Comparison of ENCODE assay signal across 8 mouse cellular contexts in the genomic region with DNA sequence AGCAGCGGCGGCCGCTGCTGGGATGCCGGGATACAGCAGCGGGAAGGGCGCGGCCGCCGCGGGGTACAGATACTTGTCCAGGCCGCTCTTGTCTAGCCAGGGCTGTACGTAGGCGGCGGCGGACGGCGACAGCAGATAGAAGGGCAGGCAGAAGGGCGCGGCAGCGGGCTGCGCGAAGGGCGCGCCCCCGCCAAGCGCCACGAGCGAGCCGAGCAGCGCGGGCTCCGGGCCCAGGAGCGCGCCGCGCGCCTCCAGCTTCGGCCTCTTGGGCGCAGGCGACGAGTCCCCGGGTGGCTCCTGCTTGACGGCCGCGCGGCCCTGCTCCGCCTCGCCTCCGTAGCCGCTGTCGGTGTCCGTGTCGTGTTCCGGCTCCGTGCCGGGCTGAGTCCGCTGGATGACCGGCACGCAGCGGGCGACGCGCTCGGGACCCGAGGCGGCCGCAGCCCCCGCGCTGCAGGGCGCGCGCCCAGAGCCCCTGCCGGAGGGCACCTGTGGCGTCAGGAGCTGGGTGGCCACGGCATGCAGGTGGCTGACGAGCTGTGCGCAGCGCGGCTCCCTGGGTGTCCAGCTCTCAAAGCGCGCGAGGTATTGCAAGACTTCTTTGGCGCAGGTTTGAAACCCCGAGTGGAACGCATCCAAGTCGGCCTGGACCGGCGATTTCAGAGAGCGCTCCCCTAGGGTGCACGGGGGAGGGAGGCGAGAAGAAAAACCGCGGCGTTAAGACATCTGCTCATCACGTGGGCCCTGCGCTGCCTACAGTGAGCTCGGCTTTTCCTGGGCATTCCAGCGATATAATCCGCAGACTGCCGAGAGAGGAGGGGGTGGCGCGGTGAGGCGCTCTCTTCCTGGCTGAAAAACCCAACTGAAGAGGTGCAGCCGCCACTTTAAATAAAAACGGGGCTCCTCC. TPM values are rescaled to one million over a fixed set of nuclear protein-coding genes. Genes with fewer than 3 reads are reported as not detected.
DNase-seq lines count a peak whose midpoint lies in the region; ATAC-seq and TF ChIP-seq lines count a peak whose summit lies in the region.

No protein-coding gene starts in this region.

- H3K4me1 ChIP-seq in brown adipose tissue, adult 24 weeks (ENCODE audit: control insufficient read depth, insufficient read depth, insufficient read length, low read length): no peaks in the 10 kb centered on the region
- peaks cover 46% of the 10 kb centered on the region for H3K4me1 ChIP-seq in forebrain, embryonic 12.5 days
- peaks cover 16% of the 10 kb centered on the region for H3K4me1 ChIP-seq in heart, embryonic 16.5 days (ENCODE audit: control insufficient read depth, insufficient read depth, low read length)
- no peaks in the 10 kb centered on the region for H3K4me1 ChIP-seq in liver, embryonic 14.5 days (replicated peaks; ENCODE audit: control insufficient read depth in 2 of 2, insufficient read depth in 2 of 2, low read length in 1 of 2)
- peaks cover 40% of the 10 kb centered on the region for H3K4me1 ChIP-seq in neural tube, embryonic 13.5 days (replicated peaks)

- under 1% methylated on average over 93 of the region's 105 CpGs for WGBS in forebrain, embryonic 12.5 days
- under 1% methylated on average over 102 of the region's 105 CpGs for WGBS in heart, embryonic 16.5 days
- WGBS in liver, embryonic 14.5 days (ENCODE audit: insufficient replicate concordance): under 1% methylated on average over 104 of the region's 105 CpGs
- under 1% methylated on average over 90 of the region's 105 CpGs for WGBS in neural tube, embryonic 13.5 days

- ATAC-seq in forebrain, embryonic 12.5 days (ENCODE audit: low FRiP score): peak; percentile 70
- ATAC-seq in heart, embryonic 16.5 days (replicated peaks; ENCODE audit: extremely low read depth, insufficient read depth, low FRiP score): peak; percentile 29
- peak; percentile 68 for ATAC-seq in liver, embryonic 14.5 days (ENCODE audit: insufficient read depth)
- ATAC-seq in neural tube, embryonic 13.5 days (ENCODE audit: low read depth): peak; percentile 57

- H3K36me3 ChIP-seq in forebrain, embryonic 12.5 days (replicated peaks): no peaks in the 10 kb centered on the region
- H3K36me3 ChIP-seq in heart, embryonic 16.5 days (ENCODE audit: control insufficient read depth, insufficient read depth): no peaks in the 10 kb centered on the region
- H3K36me3 ChIP-seq in liver, embryonic 14.5 days (replicated peaks; ENCODE audit: control insufficient read depth, insufficient read depth, low read depth): no peaks in the 10 kb centered on the region
- H3K36me3 ChIP-seq in neural tube, embryonic 13.5 days: no peaks in the 10 kb centered on the region

- H3K27me3 ChIP-seq in forebrain, embryonic 12.5 days: peaks cover 73% of the 10 kb centered on the region
- H3K27me3 ChIP-seq in heart, embryonic 16.5 days (ENCODE audit: control insufficient read depth, insufficient read depth, low read length): peaks cover 12% of the 10 kb centered on the region
- peaks cover 59% of the 10 kb centered on the region for H3K27me3 ChIP-seq in liver, embryonic 14.5 days (ENCODE audit: control insufficient read depth, insufficient read depth, low read length)
- peaks cover 76% of the 10 kb centered on the region for H3K27me3 ChIP-seq in neural tube, embryonic 13.5 days

- H3K9me3 ChIP-seq in forebrain, embryonic 12.5 days: no peaks in the 10 kb centered on the region
- no peaks in the 10 kb centered on the region for H3K9me3 ChIP-seq in heart, embryonic 16.5 days (replicated peaks; ENCODE audit: control insufficient read depth, low read length)
- H3K9me3 ChIP-seq in liver, embryonic 14.5 days (ENCODE audit: control insufficient read depth, low read length): no peaks in the 10 kb centered on the region
- no peaks in the 10 kb centered on the region for H3K9me3 ChIP-seq in neural tube, embryonic 13.5 days

- H3K9ac ChIP-seq in forebrain, embryonic 12.5 days: peak overlapping the region; percentile 64
- H3K9ac ChIP-seq in heart, embryonic 16.5 days (ENCODE audit: low read length): peak overlapping the region; percentile 86
- no peak overlapping the region for H3K9ac ChIP-seq in liver, embryonic 14.5 days (replicated peaks)
- peak overlapping the region; percentile 76 for H3K9ac ChIP-seq in neural tube, embryonic 13.5 days

- TF ChIP-seq CTCF in liver, embryonic 14.5 days (IDR thresholded peaks at IDR 0.05; ENCODE audit: low read depth): no peak

- H3K4me2 ChIP-seq in forebrain, embryonic 12.5 days: peak overlapping the region; percentile 100
- H3K4me2 ChIP-seq in heart, embryonic 16.5 days (ENCODE audit: low read depth, low read length): peak overlapping the region; percentile 99
- peak overlapping the region; percentile 65 for H3K4me2 ChIP-seq in liver, embryonic 14.5 days (ENCODE audit: low read depth)
- H3K4me2 ChIP-seq in neural tube, embryonic 13.5 days: peak overlapping the region; percentile 100

- TF ChIP-seq EP300 in liver, embryonic 14.5 days (IDR thresholded peaks at IDR 0.05; ENCODE audit: low read depth): no peak

- H3K27ac ChIP-seq in brown adipose tissue, adult 24 weeks (replicated peaks; ENCODE audit: low read depth, low read length): peak overlapping the region; percentile 51
- H3K27ac ChIP-seq in forebrain, embryonic 12.5 days: peak overlapping the region; percentile 50; the same call in 1 of the 2 replicates
- H3K27ac ChIP-seq in heart, embryonic 16.5 days (ENCODE audit: low read length): peak overlapping the region; percentile 83
- H3K27ac ChIP-seq in liver, embryonic 14.5 days: no peak overlapping the region
- H3K27ac ChIP-seq in neural tube, embryonic 13.5 days (replicated peaks): peak overlapping the region; percentile 33

- H3K4me3 ChIP-seq in brown adipose tissue, adult 24 weeks (ENCODE audit: insufficient read depth, low read depth, low read length): peak overlapping the region; percentile 94
- peak overlapping the region; percentile 67 for H3K4me3 ChIP-seq in forebrain, embryonic 12.5 days (replicated peaks)
- H3K4me3 ChIP-seq in heart, embryonic 16.5 days (ENCODE audit: low read length): peak overlapping the region; percentile 80
- H3K4me3 ChIP-seq in liver, embryonic 14.5 days (ENCODE audit: insufficient read depth in 1 of 2, low read depth in 2 of 2, low read length in 2 of 2): peak overlapping the region; percentile 15 to 41
- H3K4me3 ChIP-seq in neural tube, embryonic 13.5 days: peak overlapping the region; percentile 61

- peak; percentile 73 for DNase-seq in ES-CJ7 (ENCODE audit: low read depth, low spot score)
- peak; percentile 49 to 59 for DNase-seq in kidney, postnatal 36 days
- no peak for DNase-seq in liver, embryonic 14.5 days (ENCODE audit: low read depth in 3 of 3, low spot score in 3 of 3)
- DNase-seq in testis, postnatal 14 days (ENCODE audit: low spot score): peak; percentile 56

RNA-seq across cellular contexts. Expression of gene Bhlhe41, which starts 2.0 kb away (rescaled TPM):
- 10.6 and 11.3 TPM in 2 replicates for polyA plus RNA-seq in brown adipose tissue, adult 24 weeks (2012; ENCODE audit: insufficient read depth, insufficient read length, missing spikeins)
- polyA plus RNA-seq in forebrain, embryonic 12.5 days (2016; fragmentation: Nextera tagmentation; extraction: Ambion mirVana): 1.5 and 1.6 TPM in 2 replicates
- polyA plus RNA-seq in heart, embryonic 16.5 days (2015; fragmentation: Nextera tagmentation; extraction: Ambion mirVana): 5.9 and 6.1 TPM in 2 replicates
- 0.01 and 0.07 TPM in 2 replicates for polyA plus RNA-seq in liver, embryonic 14.5 days (2012; rRNA removed)
- polyA plus RNA-seq in liver, embryonic 14.5 days (2014; fragmentation: Nextera tagmentation; extraction: Ambion mirVana): 0.13 and 0.18 TPM in 2 replicates
- 3.2 and 3.3 TPM in 2 replicates for polyA plus RNA-seq in neural tube, embryonic 13.5 days (2015; fragmentation: Nextera tagmentation; extraction: Ambion mirVana)

Comparison
In these comparisons a context has a peak if more than half of its experiments do, and no peak if none do; other contexts are left out.
1. DNase-seq: peak in ES-CJ7 (single experiment), kidney, postnatal 36 days (2 of 2) and testis, postnatal 14 days (single experiment); none in liver, embryonic 14.5 days (0 of 3).
2. H3K4me3 ChIP-seq: peak in every context shown above with its lines; median percentile 94 in brown adipose tissue, adult 24 weeks; 80 in heart, embryonic 16.5 days; 67 in forebrain, embryonic 12.5 days; 61 in neural tube, embryonic 13.5 days; 28 in liver, embryonic 14.5 days.
3. Peak in every context shown above with its lines, with median percentiles within 50 percentile points of each other: ATAC-seq and H3K4me2 ChIP-seq.